Mouse (Mus musculus): ENCODE data around the gene Wrnip1. TPM values are rescaled to one million over a fixed set of nuclear protein-coding genes. Genes with fewer than 3 reads are reported as not detected.

Wrnip1 gene
- total RNA-seq (2015) (8.8 and 11.8 TPM in 2 replicates), total RNA-seq (2017) (22.6 and 27.5 TPM in 2 replicates)

DNA sequence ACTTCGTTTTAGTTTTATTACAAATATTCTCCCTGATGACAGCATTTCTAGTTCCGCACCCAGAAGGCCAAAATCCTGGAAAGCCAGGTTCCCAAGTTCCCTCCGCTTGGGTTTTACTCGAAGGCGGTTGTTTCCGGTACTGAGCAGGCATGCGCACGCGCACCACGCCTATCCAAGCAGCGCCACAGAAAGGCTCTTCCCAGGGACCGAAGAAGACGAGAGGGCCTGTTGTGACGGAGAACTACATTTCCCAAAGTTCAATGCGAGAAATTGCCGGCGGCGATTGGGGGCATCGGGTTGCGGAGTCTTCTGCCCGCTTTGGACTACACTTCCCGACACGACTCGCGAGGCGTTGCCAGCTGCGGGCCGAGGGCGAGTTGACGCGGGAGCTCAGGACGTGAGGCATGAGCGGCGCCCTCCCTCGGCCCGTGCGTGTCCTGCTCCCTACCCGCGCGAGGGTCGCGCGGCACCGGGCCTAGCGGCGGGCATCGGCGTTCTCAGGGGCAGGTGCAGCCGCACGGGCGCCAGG, at the start of gene Wrnip1:
Gene Wrnip1 (plus strand): TSS at position 346 of the 529 bp plus-strand sequence.
- peak; percentile 92 for ATAC-seq (ENCODE audit: poor library complexity, severe bottlenecking)

DNA sequence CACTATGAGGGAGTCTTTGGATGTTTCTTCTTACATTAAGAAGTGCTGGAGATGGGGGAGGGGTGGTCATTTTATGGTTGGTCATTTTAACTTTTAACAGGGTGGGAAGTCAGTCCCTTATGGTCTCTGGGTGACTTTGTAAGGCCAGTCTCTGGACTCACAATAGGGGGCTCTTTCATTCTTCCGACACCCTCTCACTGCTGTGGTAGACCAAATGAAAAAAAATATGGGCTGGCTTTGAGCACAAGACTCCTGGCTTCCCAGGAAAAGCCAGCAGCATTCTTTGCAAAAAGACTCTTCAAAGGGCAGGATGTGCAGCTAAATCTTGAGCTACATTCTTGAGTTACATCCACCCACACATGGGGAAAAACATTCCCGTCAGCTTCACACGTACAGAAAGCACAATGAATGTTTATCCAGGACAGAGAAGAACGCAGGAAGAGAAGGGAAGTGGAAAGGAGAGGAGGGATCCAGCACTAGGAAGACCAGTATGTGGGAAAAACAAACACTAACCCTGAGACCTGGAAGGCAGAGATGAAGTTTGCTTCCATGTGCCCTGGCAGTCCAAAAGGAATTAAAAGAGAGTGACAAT, 49.7 kb upstream of the Wrnip1 start:
- ATAC-seq (ENCODE audit: poor library complexity, severe bottlenecking), result no peak

DNA sequence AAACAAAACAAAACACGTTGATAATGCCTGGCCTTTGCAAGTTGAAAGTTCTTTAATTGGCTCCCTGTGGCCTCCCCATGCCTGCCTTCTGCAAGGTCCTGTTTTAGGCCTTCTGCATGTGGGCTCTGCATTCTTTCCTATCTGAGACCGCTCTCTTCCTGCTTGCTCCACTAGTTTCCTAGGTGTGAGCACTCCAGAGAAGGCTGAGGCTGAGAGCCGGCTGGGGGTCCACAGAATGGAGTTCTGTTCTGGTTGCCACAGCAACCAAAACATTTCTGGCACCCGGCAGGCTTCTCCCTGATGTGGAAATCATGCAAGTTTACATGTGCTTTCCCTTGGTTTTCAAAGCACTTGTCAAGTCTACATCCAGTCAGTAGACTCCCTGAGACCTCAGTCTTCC, 42.8 kb upstream of the Wrnip1 start:
- ATAC-seq (ENCODE audit: poor library complexity, severe bottlenecking), result no peak

DNA sequence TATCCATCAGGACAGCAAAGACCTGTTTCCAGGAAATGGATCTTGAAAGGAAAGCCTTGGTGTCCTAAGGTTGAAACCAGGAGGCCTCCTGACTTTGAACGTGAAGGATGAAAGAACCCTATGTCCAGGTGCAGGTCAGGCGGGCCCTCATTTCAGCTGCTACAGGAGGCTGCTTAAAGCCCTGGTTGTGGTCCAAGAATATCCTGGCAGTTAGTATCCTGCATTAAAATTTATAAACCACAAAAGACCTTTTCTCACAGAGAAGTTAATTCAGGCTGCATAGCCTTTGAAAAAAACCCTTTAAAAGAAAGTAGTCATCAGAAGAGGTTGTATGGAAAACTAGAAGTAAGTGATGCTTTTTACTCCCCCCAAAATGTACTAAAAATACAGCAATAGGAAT, 41.0 kb upstream of the Wrnip1 start:
- ATAC-seq (ENCODE audit: poor library complexity, severe bottlenecking), result no peak

DNA sequence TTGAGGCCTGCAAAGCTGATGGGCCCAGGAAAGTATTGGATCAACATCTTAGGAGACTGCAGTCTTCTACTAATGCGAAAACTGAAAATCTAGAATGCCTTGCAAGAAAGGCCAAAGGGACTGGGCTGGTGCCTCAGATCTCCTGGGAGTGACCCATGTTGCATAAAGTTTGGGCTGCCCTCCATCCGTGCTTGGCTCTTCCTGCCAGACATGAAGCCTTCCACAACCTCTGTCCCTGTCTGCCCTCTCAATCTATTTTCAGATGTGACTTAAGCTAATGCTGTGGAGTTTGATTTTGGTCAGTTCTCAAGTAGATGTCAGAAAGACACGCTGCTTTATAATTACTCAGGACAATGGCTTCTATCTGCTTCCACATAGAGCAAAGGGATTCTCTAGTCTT, 38.7 kb upstream of the Wrnip1 start:
- ATAC-seq (ENCODE audit: poor library complexity, severe bottlenecking), result no peak

DNA sequence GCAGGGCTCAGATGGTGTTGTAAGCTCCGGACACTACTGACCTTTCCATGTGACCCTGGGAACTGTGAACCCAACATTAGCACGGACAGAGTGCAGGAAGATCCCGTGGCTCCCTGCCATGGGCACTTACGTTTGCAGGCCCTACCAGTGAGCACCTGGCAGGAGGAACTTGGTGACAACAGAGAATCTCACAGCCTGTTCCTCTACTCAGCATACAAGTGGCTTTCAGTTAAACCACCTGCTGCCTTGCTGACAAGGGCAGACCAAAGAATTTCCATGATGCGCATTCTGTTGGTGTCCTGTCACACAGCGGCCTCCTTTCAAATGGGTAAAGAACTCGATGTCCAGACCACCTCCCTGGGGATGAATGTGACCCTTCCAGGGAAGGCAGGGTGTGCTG, 37.4 kb upstream of the Wrnip1 start:
- no peak for ATAC-seq (ENCODE audit: poor library complexity, severe bottlenecking)

DNA sequence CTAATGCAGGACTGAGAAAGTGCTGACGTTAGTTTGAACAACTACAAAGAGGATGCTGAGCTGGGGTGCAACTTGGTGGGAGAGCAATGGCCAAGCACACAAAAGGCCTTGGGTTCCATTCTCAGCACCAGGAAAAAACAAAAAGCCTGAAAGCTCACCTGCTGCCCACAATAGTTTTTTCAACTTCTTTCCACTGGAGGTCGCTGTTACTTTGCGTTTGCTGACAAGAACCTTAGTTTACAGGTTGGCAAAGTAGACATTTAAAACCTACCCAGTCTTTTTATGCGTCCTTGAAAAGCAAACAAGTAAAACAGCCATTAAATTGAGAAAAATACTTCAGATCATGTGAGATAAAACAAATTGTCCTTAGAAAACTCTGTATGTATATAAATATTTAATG, 33.7 kb upstream of the Wrnip1 start:
- no peak for ATAC-seq (ENCODE audit: poor library complexity, severe bottlenecking)

DNA sequence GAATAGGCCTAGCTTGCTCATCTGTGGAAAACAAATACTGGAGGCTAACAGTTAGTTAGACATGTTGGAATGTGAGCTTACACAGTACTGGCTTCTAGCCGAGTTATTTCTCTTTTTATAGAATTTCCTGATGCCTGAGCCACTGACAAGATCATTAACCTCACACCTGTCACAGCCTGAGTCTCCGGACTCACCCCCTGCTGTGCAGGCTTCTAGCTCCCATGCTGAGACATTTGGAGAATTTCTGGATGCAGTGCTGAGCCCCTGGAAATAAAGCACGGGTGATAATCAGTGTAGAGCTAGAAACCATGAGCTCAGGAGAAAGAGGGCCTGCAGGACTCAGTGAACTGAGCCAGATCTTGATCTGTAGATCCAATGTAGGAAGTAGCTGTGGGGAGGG, 31.9 kb upstream of the Wrnip1 start:
- ATAC-seq (ENCODE audit: poor library complexity, severe bottlenecking), result no peak

DNA sequence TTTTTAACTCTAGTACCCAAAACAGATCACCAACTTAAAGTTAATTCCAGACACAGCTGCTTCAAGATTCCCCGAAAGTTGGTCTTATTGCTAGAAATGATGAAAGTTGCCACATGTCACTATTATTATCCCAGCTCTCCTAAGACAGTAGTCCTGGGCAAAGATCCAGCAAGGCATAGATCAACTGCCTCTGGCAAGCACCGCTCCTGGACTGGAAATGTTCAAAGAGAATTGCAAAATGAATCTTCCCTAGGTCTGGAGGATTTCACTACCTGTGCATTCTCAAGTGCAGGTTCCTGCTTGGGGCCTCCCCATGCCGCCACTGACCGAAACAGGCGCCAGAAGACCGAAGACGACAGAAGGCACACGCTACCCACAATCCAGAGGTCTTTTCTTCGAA, 25.9 kb upstream of the Wrnip1 start:
- ATAC-seq (ENCODE audit: poor library complexity, severe bottlenecking), result no peak

DNA sequence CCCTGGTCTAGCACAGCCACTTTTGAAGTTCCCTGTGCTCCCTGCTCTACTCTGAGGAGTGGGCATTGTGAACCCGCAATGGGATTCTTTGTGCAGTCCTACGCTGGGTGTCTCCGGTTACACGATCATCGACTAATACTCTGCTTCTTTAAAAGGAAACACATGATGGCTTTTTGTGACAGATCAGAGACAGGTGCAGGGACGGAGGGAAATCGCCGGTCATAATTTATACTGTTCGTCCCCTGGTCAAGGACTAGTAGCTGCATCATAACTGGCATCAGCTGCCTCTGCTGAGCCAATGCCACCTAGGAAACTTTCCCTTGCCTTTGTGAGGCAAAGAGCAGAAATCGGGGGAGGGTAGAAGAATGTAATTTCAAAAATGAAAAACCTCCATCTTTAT, 25.5 kb upstream of the Wrnip1 start:
- no peak for ATAC-seq (ENCODE audit: poor library complexity, severe bottlenecking)

DNA sequence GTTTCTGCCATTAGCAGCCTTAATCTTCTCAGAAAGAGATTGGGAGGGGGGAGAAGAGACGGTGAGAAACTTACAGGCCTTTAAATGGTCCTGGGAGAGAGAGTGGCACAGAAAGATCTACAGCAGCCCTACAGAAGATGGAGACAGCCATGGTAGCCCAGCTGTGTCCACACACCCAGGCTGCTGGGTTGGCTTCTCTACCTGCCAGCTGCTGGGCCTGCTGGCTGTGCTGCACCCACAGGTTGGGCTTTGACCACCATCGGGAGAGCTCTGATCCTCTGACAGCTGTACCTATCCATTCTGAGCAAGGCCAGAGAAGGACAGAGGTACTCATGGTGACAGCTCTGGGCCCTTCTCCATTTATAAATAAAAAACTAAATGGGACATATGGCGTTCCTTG, 23.0 kb upstream of the Wrnip1 start:
- no peak for ATAC-seq (ENCODE audit: poor library complexity, severe bottlenecking)

DNA sequence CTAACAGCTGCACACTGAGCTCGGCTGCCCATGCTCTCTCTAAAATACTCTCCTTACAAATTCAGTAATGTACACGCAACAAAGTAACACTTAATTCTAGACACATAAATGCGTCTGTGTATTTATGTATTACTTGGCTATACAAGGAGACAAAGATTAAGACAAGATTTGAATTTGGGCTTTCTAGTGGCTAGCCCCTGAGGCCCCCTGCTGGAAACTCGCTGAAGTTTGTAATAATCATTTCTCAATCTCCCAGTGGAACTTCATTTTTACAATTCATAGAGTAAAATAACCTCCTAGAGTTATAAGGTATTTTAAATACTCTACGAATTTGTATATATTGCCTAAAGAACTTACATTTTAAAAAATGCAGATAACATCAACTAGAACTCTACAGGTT, 18.8 kb upstream of the Wrnip1 start:
- no peak for ATAC-seq (ENCODE audit: poor library complexity, severe bottlenecking)

DNA sequence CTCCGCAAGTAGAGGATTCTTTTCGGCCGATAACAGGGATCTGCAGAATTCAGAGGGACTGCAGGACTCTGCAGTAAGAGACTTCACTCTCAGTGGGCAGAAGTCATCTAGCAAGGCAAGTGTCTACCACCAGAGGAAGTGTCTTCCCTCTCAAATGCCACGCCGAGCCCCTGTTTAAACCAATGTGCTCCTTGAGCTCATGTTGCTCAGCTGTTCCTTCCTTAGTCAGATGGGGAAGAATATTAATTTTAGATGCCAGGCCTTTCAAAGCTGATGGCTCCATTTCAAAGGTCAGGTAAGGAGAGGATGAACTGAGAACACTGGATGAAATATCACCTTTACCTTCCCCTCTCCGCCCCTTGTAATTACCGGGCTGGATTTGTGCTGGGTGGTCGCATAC, 18.0 kb upstream of the Wrnip1 start, which contains the start of gene Mylk4:
Gene Mylk4 (minus strand): TSS at position 139 of the 400 bp plus-strand sequence.
- ATAC-seq (ENCODE audit: poor library complexity, severe bottlenecking), result no peak

DNA sequence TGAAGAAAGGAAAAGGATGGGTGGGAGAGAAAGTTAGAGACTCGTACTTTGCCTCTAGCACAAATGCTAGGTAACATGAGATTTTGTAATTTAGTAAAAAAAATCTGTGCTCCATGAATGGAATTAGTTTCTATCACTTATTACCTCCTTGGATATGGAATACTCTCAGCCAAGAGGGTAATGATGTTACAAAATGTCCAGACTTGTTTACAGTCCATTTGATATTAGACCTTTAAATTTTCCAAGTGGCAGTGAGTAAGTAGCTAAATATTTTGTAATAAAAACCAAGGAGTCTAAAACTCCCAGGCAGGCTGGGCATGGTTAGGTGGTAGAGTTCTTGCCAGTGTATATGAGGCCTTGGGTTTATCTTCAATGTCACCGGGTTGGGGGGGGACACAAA, 14.3 kb upstream of the Wrnip1 start:
- ATAC-seq (ENCODE audit: poor library complexity, severe bottlenecking), result no peak

DNA sequence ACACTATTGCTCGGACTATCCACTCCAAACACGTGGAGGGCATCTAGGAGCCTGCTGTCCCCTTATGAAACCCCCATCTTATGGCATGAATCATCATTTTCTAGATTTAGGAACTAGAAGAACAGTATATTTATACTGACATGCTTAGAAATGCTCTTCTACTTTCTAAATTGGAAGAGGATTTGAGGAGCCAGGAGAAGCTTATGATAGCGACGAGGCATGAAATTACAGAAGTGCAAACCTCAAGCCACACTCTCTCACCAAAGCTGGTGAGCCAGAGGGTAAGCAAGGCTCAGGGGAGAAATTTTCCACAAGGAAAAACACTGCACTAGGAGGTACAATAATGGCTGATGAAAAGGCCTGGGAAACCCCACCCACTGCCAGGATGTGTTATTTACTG, 12.1 kb upstream of the Wrnip1 start:
- ATAC-seq (ENCODE audit: poor library complexity, severe bottlenecking), result no peak

DNA sequence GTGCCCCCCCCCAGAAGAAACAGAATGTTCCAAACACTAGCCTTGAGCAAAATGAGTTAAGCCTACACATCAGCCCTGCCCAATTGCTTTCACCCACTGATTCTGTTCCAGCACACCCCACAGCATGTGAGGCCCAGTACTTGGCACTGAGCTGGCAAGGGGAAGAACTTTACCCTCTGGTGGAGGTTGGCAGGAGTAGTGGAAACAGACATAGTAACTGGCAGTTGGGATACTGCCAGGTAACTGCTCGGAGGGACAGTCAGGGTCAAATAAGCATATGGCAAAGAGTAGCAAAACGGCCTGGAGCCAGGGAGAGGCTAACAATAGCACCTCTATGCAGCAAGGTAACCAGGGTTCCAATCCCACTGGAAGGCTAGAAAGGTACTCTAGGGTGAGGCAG, 7.2 kb upstream of the Wrnip1 start:
- no peak for ATAC-seq (ENCODE audit: poor library complexity, severe bottlenecking)

DNA sequence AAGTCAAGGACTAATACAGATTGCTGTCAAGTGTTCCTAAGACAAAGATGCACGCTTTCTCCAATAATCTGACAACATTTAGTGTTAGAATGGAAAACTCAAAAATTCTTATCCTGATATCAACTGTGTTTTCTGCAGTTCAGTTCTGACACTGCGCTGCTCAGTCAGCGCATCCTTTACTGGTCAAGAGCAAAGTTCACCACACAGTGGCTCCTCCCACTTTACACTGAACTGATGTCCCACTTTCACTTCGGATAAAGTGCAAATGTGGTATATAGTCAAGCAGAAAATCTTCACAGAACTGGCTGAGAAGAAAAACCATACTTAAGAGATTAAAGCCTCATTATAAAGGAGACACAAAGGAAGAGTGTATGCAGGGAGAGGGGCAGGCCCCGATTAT, 6.7 kb upstream of the Wrnip1 start:
- no peak for ATAC-seq (ENCODE audit: poor library complexity, severe bottlenecking)

DNA sequence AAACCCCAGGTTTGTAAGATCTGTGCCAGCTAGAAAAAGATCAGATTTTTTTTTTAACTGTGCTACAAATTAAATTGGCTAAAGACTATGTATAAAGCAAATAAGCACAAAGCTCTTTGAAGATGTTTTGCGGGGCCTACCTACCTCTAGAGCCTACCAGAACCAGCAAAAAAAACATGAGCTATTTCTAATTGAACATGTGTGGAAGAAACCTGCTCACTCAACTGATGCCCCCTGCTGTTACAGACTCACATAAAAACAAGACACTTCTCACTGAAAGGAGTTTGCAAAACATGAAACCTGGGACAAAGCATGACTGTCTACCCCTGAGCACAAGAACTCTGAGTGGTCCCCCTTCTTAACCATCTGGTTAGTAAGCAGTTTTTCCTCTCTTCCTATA, 4.8 kb upstream of the Wrnip1 start:
- no peak for ATAC-seq (ENCODE audit: poor library complexity, severe bottlenecking)

DNA sequence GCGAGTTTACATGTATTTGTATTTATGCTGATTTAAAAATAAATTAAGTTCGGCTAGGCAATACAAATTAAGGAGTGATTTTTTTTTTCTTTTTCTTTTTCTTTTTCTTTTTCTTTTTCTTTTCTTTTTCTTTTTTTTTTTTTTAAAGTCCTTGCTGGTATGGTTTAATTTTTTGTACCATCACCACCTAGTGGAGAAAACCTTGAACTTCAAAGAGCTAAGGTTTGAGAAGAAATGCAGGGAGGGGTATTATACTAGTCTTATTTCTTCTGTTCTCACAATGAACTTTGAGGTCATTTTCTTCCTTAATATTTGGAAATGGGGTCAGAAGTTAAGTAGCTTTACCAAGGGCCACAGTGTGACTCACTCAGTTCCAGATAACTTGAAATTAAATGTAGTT, 2.7 kb upstream of the Wrnip1 start:
- ATAC-seq (ENCODE audit: poor library complexity, severe bottlenecking), result no peak

DNA sequence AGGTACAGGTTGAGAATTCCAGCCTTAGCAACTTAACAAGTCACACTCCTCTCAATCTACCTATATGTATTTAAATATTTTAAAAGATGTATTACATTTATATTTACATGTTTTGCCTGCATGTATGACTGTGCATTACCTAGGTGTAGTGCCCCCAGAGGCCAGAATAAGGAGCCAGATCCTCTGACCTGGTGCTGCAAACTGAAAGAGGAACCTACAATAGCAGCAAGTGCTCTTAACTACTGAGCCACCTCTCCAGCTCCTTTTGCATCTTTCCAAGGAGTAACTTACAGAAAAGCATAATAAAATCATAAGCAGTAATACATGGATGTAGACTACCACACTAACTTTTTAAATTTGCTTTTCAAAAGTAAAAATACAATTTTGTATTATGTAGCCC, 979 bp upstream of the Wrnip1 start:
- ATAC-seq (ENCODE audit: poor library complexity, severe bottlenecking), result peak; percentile 52

DNA sequence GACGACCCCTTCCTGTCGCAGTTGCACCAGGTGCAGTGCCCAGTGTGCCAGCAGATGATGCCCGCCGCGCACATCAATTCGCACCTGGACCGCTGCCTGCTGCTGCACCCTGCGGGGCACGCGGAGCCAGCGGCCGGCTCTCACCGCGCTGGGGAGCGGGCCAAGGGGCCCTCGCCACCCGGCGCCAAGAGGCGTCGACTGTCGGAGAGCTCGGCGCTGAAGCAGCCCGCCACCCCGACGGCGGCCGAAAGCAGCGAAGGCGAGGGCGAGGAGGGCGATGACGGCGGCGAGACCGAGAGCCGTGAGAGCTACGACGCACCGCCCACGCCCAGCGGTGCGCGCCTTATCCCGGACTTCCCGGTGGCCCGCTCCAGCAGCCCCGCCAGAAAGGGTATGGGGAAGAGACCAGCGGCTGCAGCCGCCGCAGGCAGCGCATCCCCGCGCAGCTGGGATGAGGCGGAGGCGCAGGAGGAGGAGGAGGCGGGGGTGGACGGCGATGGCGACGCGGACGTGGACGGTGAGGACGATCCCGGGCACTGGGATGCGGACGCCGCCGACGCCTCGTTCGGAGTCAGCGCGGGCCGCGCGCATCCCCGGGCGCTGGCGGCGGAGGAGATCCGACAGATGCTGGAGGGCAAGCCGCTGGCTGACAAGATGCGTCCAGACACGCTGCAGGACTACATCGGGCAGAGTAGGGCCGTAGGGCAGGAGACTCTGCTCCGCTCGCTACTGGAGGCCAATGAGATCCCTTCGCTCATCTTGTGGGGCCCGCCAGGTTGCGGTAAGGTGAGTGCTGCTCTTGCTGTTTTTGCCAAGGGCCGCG, 632 bp downstream of the Wrnip1 start, which contains the start of gene D930007J09Rik:
Gene D930007J09Rik (minus strand): TSS at position 591 of the 823 bp plus-strand sequence.
- ATAC-seq (ENCODE audit: poor library complexity, severe bottlenecking), result peak; percentile 23

DNA sequence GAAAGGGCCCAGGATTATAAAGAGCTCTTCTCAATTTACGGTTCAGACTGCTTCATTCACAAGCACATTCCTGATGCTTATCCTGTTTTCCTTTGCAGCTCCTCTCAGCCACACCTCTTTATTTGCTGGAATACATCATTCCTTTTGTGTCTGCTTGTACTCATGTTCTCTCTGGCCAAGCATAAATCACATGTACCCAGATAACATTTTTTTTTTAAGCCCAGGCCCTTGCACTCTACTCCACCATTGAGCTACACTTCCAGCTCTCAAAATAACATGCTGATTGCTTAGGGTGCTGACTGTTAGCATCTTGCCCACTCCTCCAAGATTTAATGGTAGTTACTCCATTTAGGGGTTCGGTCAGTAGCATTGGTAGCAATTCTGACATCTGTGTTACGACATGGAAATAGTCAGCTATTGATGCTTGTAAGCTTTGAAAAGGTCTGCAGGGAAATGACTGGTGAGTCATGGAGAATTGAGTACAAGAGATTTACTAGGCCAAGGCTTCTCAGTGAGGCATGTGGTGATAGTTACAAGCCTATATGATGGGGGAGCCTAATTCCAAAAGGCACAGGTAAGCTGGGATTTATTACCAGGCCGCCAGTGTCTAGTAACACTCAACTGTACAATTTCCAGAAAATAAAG, 2.0 kb downstream of the Wrnip1 start:
- no peak for ATAC-seq (ENCODE audit: poor library complexity, severe bottlenecking)

All from megakaryocyte, adult 5-6 weeks (primary cell).